Mouse (Mus musculus): ENCODE data around the gene Rab42. TPM values are rescaled to one million over a fixed set of nuclear protein-coding genes. Genes with fewer than 3 reads are reported as not detected.
A peak's percentile ranks its signal among the peaks of the same experiment; 100 is the strongest.

The Rab42 gene
- not detected in 2 replicates for total RNA-seq (2015)
- not detected in 2 replicates for total RNA-seq (2017)

GRCm38 (mm10) chr4:132302939-132303479 lies at the start of gene Rab42:
Gene Rab42 (minus strand): TSS chr4:132303385.
- peak; percentile 82 for ATAC-seq (ENCODE audit: poor library complexity, severe bottlenecking)

GRCm38 (mm10) chr4:132352739-132353138 lies 49.6 kb upstream of the Rab42 start:
- ATAC-seq (ENCODE audit: poor library complexity, severe bottlenecking), result no peak

GRCm38 (mm10) chr4:132351401-132351800 lies 48.2 kb upstream of the Rab42 start:
- no peak for ATAC-seq (ENCODE audit: poor library complexity, severe bottlenecking)

- ATAC-seq (ENCODE audit: poor library complexity, severe bottlenecking), result no peak
Measured at GRCm38 (mm10) chr4:132350854-132351253, 47.7 kb upstream of the Rab42 start.

- ATAC-seq (ENCODE audit: poor library complexity, severe bottlenecking), result no peak
Measured at GRCm38 (mm10) chr4:132350123-132350740, 47.0 kb upstream of the Rab42 start.

GRCm38 (mm10) chr4:132349495-132350122 lies 46.4 kb upstream of the Rab42 start:
- ATAC-seq (ENCODE audit: poor library complexity, severe bottlenecking), result no peak

GRCm38 (mm10) chr4:132346661-132347060 lies 43.5 kb upstream of the Rab42 start:
- ATAC-seq (ENCODE audit: poor library complexity, severe bottlenecking), result no peak

GRCm38 (mm10) chr4:132346261-132346660 lies 43.1 kb upstream of the Rab42 start:
- no peak for ATAC-seq (ENCODE audit: poor library complexity, severe bottlenecking)

GRCm38 (mm10) chr4:132345843-132346212 lies 42.6 kb upstream of the Rab42 start:
- no peak for ATAC-seq (ENCODE audit: poor library complexity, severe bottlenecking)

GRCm38 (mm10) chr4:132345135-132345842 lies 42.1 kb upstream of the Rab42 start:
- ATAC-seq (ENCODE audit: poor library complexity, severe bottlenecking), result peak; percentile 94

- ATAC-seq (ENCODE audit: poor library complexity, severe bottlenecking), result peak; percentile 14; the same call in 1 of the 2 replicates
Measured at GRCm38 (mm10) chr4:132344403-132345134, 41.4 kb upstream of the Rab42 start.

GRCm38 (mm10) chr4:132341451-132341850 lies 38.3 kb upstream of the Rab42 start:
- no peak for ATAC-seq (ENCODE audit: poor library complexity, severe bottlenecking)

GRCm38 (mm10) chr4:132338943-132339342 lies 35.8 kb upstream of the Rab42 start:
- ATAC-seq (ENCODE audit: poor library complexity, severe bottlenecking), result no peak

GRCm38 (mm10) chr4:132332880-132333279 lies 29.7 kb upstream of the Rab42 start:
- ATAC-seq (ENCODE audit: poor library complexity, severe bottlenecking), result no peak

GRCm38 (mm10) chr4:132331960-132332359 lies 28.8 kb upstream of the Rab42 start:
- ATAC-seq (ENCODE audit: poor library complexity, severe bottlenecking), result no peak

- peak; percentile 20; the same call in 1 of the 2 replicates for ATAC-seq (ENCODE audit: poor library complexity, severe bottlenecking)
Measured at GRCm38 (mm10) chr4:132329835-132330354, 26.7 kb upstream of the Rab42 start.

- ATAC-seq (ENCODE audit: poor library complexity, severe bottlenecking), result peak; percentile 100
Measured at GRCm38 (mm10) chr4:132329115-132329834, 26.1 kb upstream of the Rab42 start, which contains the start of gene Trnau1ap. Gene Trnau1ap (minus strand): TSS chr4:132329538.

- ATAC-seq (ENCODE audit: poor library complexity, severe bottlenecking), result no peak
Measured at GRCm38 (mm10) chr4:132328391-132328982, 25.3 kb upstream of the Rab42 start.

- ATAC-seq (ENCODE audit: poor library complexity, severe bottlenecking), result no peak
Measured at GRCm38 (mm10) chr4:132326481-132326880, 23.3 kb upstream of the Rab42 start.

- no peak for ATAC-seq (ENCODE audit: poor library complexity, severe bottlenecking)
Measured at GRCm38 (mm10) chr4:132315711-132316110, 12.5 kb upstream of the Rab42 start.
